Mouse (Mus musculus): ENCODE data around the gene Arhgap25. TPM values are rescaled to one million over a fixed set of nuclear protein-coding genes. Genes with fewer than 3 reads are reported as not detected.
A peak's percentile ranks its signal among the peaks of the same experiment; 100 is the strongest.

Arhgap25 gene
- total RNA-seq, 2 experiments from 2014 or later, result 7.1 to 8.6 TPM

DNA sequence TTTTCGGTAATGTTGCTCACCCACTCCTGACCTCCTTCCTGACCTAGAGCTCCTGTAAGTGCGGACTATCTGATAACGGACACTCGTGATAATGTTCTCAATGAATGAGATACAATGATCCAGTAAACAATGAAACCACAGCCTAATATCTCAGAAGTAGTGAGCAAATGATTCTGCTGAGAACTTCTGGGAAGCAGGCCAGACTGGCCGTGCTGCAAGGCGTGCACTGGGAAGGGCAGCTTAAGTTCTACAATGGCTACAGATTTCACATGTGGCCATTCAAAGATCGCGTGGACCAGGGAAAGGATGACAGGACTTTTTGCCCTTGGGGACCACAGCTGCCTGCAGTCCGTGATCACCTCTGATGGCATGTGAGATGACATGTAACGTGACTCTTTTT lies 64.7 kb downstream of the Arhgap25 start:
- no peak for ATAC-seq (replicated peaks; ENCODE audit: low FRiP score, poor library complexity, severe bottlenecking)

DNA sequence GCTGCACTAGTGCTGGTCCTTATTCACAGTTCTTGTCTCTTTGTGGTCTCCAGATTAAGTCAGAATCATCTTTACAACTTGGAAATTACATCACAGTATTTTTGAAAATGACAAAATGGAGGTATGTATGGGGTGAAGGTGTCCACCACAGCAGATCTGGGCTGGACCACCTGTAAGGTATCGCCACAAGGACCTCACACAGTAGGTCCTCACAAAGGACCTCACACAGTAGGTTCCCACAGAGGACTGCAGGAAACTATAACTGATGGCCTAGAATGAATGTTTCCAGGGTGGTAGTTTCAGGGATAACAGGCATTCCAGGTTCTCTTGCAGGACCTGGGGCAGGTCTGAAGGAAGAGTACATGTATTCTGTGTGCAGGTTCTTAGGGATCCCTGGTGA lies 65.7 kb downstream of the Arhgap25 start:
- no peak for ATAC-seq (replicated peaks; ENCODE audit: low FRiP score, poor library complexity, severe bottlenecking)

DNA sequence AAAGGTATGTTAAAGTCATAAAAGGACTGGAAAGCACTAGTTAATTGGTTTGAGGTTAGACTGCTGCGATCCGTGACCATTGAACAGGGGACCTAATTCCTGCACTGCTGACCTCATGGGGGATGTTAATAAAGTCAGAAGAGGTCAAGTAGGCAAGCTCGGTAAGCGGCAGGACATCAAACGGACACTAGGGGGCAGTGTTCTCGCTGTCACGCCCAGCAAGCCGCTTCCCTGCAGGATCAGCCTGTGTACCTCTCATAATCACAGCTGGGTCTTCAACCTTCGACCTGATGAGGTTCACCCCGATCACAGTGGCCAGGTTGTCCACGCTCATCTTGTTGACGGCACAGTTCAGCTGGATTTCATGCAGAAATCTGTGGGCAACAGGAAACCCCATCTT lies 66.8 kb downstream of the Arhgap25 start:
- peak; percentile 72; the same call in 1 of the 2 replicates for ATAC-seq (replicated peaks; ENCODE audit: low FRiP score, poor library complexity, severe bottlenecking)

DNA sequence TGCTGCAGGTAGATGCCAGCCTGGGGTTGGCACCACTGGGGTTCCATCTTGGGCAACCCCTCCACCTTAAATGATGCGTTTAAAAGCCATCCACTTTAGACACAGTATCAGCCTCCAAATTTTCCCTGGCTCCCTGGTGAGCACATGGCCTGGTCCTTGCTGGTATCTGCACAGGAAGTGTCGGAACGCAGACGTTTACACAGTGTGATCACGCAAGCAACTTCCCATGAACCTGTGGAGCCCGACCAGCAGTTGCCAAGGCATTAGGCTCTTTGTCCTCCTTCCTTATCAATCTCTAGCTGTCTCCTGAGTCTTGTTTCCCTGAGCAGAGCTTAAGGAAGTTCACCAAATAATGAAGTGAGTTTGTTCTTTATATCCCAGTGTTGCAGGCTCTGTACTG lies 77.6 kb downstream of the Arhgap25 start:
- no peak for ATAC-seq (replicated peaks; ENCODE audit: low FRiP score, poor library complexity, severe bottlenecking)

DNA sequence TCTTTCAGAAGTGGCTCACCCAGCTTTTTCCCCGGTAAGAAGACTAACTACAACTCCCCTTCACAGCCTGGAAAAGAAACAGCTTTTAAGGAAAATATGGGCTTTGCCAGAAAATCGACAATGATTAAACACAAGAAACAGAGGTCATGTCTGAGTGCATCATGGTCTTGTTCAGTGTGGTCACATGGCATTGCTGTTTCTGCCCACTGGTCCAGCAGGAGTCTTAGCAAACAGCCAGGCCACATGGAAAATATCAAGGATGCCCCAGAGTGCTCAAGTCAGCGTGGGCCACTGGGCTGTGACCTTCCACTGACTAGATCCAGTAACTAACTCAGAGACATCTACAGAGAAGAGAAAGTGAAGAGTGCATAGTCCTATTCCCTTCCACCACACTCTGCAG lies 81.3 kb downstream of the Arhgap25 start:
- no peak for ATAC-seq (replicated peaks; ENCODE audit: low FRiP score, poor library complexity, severe bottlenecking)

DNA sequence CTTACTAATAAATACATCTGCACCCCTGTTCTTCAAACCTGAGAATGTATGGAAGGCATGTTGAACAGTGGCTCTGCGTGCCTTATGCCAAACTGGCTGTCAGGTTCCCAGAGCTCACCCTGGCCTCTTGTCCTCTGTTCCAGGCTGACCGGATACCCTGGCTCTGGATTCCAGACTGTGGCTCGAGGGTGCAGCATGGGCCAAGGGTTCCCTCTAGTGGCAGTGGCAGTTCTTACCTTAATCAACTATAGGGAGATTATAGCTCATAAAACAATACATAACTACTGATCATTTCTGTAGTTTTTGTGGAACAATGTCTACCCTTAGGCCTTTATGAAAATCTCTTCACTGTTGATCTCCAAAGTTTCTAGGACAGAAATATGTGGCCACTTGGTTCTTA lies 82.0 kb downstream of the Arhgap25 start:
- ATAC-seq (replicated peaks; ENCODE audit: low FRiP score, poor library complexity, severe bottlenecking), result no peak

DNA sequence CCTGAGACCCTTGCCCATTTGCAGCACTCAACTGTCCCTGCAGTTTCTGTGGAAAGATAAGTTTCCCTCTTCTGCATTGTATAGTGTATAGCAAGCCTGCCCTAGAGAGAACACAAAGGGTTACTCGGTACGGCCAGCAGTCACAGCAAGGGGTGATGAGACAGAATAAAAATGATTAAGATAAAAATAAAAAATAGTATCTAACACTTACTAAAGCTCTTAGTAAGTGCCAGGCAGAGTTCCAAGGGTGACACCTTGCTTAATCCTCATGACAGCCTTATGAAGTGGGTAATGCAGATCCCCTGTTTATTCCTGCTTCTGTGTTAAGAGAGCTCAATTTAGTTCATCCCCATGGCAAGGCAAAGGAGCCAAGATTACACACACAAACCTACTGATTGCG lies 83.5 kb downstream of the Arhgap25 start:
- ATAC-seq (replicated peaks; ENCODE audit: low FRiP score, poor library complexity, severe bottlenecking), result no peak

DNA sequence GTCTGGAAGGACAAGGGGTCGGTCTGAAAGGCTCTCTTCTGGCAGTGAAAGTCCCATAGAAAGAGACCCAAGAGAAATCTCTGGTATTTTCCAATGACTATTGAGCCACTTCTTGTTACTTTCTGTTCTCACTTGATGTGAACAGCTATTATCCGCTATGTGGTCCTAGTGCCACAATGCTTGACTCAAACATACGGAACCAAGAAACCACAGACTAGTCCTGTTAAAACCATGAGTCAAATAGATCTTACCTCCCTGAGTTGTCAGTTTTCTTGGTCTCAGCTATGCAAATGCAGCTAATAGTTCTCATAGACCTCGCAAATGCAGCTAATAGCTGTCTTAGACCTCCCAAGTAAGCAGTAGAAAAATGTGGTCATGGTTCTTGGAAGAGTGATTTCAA lies 85.8 kb downstream of the Arhgap25 start:
- ATAC-seq (replicated peaks; ENCODE audit: low FRiP score, poor library complexity, severe bottlenecking), result no peak

DNA sequence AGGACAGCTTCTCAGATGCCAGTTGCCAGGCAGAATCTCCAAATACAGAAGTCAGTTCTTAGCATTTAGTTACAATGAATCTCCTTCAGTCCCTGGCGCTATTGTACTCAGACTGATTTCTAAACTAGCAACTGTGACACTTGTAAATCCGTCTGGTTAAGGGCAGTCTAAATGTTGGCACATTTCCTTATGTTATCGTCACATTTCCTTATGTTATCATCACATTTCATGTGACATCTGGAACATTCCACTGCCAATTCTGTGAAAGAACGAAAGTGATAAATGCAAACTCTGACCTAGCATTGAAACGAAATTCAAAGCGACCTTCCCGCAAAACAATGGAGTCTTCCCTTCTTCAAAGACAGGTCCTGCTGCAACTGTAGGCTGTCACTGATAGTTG lies 87.8 kb downstream of the Arhgap25 start:
- ATAC-seq (replicated peaks; ENCODE audit: low FRiP score, poor library complexity, severe bottlenecking), result no peak

DNA sequence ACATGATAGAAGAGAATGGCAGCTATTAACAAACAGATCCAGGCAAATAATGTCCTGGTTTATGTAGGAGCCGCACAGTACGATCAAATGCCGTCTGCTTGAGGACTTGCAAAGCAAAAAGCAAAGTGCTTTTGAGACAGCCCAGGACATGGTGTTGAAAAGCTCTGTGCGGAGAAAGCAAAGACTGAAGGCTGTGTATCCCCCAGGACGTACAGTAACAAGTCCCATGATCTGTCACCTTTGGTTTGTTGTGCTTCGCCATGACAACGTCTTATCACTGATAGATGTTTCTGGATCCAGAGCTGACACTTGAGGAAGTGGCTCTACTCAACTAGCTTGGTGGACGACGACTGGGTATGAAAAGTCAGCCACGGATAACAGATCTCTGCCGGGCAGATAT lies 89.8 kb downstream of the Arhgap25 start:
- no peak for ATAC-seq (replicated peaks; ENCODE audit: low FRiP score, poor library complexity, severe bottlenecking)

DNA sequence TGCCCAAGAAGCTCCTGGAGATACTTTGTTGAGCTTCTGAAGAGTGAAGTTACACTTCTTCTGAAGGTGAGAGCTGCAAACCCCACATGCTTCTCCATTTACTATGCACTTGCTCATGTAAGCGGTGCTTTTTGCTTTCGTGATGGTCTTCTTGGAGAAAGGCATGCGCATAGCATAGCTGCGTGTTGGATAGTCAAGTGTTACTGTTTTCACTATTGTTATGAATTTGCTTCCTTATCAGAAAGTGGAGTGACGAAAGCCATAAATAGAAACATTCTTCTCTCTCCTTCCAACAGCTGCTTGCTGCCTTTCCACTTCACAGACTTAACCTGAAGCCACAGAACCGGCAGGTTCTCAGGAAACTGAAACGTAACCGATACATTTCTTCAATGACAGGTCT lies 96.3 kb downstream of the Arhgap25 start:
- ATAC-seq (replicated peaks; ENCODE audit: low FRiP score, poor library complexity, severe bottlenecking), result no peak

DNA sequence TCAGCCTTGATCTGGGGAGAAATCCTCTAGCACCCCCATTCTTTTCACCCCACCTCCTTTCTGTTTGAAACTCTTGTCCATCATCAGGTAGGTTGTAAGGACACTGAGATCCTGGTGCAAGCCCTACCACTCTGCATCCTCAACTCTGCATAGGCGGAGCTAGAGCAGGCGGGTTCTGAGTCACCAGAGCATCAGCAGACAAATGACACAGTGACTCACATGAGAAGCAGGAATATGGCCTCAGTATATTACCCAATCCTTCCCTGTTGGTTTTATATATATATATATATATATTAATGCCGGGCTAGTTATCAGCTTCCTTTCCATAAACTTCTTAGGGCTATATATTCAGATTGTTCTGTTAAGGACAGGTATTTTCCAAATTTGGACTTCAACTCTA lies 97.3 kb downstream of the Arhgap25 start:
- no peak for ATAC-seq (replicated peaks; ENCODE audit: low FRiP score, poor library complexity, severe bottlenecking)

DNA sequence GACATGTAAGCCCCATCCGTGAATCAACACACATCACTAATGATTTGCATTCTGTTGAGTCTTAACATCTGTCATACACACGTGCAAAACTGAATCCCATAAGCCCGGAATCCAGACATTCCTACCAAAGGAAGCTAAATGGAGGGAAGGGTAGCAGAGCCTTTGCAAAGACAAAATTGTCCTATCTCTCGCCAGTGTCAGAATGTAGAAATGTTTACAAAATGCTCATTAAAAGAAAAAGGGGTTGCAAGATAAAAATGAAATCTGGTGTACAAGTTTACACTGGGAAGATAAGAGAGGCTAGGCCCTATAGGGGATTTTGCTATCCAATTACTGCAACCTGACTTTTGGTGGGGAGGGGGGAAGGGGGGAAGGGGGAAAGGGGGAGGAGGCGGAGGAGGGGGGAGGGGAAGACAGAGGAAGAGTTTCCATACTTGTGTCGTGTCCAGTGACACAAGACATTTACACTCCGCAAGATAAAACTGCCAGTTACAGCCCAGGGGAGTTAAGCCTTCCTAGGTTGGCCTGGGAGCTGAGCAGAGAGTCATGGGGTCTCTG lies 104.5 kb downstream of the Arhgap25 start, which contains the start of gene Bmp10:
Gene Bmp10, plus strand, starts transcription at position 508 of the 558 bp plus-strand sequence.
- no peak for ATAC-seq (replicated peaks; ENCODE audit: low FRiP score, poor library complexity, severe bottlenecking)

DNA sequence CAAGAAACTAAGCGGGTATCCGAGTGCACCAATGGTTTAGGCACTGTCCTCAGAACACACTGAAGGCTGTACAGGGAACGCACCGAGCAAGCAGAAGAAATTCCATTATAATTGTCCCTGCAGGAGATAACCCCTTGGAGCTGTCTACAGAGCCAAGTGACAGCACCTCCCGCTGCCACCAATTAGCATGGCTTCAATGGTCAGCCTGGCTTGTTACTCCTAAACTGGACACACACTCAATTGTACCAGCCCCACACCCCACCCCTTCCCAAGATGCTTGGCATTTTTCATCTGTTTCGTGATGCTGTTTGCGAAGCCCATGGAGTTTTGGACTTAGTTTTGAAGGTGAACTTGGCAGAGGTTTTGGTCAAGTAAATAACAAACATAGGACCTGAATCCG lies 105.4 kb downstream of the Arhgap25 start:
- ATAC-seq (replicated peaks; ENCODE audit: low FRiP score, poor library complexity, severe bottlenecking), result no peak

DNA sequence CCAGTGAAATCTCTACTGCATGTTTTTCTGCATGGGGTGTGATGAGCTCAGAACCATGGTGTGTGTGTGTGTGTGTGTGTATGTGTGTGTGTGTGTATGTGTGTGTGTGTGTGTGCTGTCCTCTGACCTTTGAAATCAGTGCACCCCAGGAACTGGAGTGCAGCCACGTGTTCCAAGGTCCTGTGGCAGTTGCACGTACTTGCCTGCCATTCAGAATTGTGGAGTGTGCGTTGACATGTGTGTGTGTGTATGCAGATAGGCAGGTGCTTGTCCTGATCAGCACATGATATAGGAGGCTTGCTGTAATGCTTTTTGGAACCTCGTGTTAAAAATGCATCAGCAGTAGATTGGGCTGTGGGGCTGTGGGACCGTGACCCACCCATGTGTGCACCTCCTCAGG lies 106.1 kb downstream of the Arhgap25 start:
- ATAC-seq (replicated peaks; ENCODE audit: low FRiP score, poor library complexity, severe bottlenecking), result no peak

DNA sequence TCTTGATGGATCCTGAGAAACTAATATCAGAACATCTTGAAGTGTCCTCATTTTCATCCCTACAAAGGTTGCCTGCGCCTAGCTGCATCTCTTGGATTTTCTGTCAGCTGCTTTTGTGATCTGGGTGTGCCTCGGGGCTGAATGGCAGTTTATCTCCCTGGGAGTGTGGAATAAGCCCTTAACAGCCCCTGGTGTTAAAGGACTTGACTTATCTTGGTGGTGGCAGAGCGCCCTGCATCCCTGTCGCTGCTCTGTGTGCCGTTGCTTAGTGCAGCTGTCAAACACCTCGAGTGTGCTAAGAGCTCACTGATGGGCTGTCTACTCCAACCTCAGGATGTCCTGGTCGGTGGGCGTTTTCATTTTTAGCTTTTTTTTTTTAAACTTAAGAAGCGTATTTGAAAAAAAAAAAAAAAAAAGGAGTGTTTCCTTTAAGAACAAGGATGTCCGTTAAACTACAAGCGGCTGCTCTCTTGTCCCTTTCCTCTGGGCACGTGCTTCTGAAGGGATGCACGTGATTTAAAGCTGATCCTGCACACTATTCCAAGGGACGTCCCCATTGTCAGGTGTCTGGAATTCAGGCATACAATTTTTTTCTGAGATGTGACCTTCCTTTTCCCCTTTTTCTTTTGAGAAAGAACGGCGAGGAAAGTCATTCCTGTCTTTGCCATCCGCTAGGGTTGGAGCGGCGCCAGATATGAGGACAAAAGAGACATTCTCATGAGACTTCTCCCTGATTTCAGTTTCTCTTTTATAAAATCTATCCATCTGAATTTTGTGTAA lies 108.8 kb downstream of the Arhgap25 start:
- no peak for ATAC-seq (replicated peaks; ENCODE audit: low FRiP score, poor library complexity, severe bottlenecking)

DNA sequence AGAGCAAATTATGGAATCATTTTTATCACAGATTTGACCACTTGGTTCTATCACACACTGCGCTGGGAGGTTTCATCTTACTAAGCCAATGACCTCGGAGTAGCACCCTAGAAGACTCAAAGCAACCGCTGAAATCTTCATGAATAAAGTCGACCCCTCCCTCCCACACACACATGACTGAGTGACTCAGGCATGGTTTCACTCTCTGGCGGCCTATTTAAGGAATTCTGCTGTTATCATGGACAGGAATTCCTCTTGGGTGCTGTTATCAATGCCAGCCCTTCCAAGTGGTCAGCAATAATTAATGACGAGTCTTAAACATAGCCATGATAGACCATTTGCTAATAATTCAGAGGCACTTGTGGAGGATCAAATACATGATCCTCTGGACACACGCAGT lies 110.8 kb downstream of the Arhgap25 start:
- no peak for ATAC-seq (replicated peaks; ENCODE audit: low FRiP score, poor library complexity, severe bottlenecking)

DNA sequence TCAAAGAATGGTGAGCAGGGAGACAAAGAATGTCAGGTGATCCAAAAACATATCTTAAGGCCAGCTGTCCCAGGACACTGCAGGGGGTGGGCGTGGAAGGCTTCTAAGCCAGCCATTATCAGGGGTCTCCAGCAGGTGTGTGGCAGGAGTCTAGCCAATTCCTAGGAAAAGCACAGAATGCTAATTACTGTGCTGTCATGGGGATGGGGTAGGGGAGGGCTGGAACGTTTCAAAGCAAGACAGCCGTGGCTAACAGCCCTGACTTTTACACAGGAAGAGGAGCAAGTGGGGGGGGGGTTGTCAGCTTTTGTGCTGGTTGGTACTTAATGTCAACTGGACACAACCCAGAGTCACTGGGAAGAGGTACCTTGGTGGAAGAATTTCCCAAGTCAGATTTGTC lies 121.0 kb downstream of the Arhgap25 start:
- ATAC-seq (replicated peaks; ENCODE audit: low FRiP score, poor library complexity, severe bottlenecking), result no peak
